Mouse (Mus musculus): ENCODE results near the gene Iah1. TPM values are rescaled to one million over a fixed set of nuclear protein-coding genes. Genes with fewer than 3 reads are reported as not detected.

The Iah1 gene
- polyA plus RNA-seq, 1 experiment from 2014 or later: 40.8 TPM

DNA sequence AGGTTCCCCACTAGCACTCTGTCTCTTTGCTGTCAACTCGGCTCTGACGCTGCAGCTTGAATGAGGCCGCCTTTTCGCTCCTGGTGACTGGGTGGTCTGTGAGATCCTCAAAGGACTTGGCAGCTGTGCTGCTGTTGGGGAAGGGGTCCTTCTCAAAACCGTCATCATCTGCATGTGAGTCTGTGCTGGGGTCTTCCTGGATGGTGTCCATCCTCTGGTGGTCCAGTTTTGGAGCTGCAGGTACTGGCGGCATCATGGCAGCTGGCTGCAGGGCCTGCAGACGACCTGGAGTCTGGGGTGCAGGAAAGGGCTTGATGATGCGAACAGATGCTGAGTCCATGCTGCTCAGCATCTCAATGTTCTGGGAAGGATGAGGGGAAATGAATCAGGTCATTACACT, 9.1 kb downstream of the Iah1 start:
- WGBS: 86% methylated on average over 8 of the region's 8 CpGs
- Histone ChIP-seq H3K36me3 (peaks cover 87% of the 10 kb centered on the region), H3K4me1 (0 out of 2 replicates have a peak, but pooled peaks cover 7% of the 10 kb centered on the region), H3K4me3 (no peak overlapping the region), H3K27me3 (ENCODE audit: insufficient read depth, poor library complexity, severe bottlenecking) (no peaks in the 10 kb centered on the region), H3K9me3 (no peaks in the 10 kb centered on the region), H3K27ac (no peak overlapping the region)
- peak; percentile 65 for DNase-seq (ENCODE audit: low spot score)

DNA sequence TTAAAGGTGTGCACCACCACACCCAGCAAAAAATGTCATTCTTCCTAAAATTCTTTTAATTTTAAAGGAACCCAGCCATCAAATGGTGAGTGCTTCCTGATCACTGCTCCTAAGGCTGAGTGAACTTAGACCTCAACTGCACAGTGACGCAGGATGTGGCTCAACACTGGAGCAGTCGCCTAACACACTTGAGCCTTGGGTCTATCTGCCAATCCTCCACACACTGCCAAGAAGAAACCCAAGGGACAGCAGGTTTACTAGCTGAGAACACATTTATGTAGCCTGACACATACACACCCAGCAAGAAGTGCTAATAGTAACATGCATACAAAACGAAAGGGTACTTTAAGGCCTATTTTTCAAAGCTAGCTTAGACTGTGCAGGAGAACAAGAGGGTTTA, 10.1 kb downstream of the Iah1 start:
- H3K27ac ChIP-seq: no peak overlapping the region
- H3K4me1 ChIP-seq: 0 out of 2 replicates have a peak, but pooled peaks cover 7% of the 10 kb centered on the region
- H3K36me3 ChIP-seq: peaks cover 91% of the 10 kb centered on the region
- H3K9me3 ChIP-seq: no peaks in the 10 kb centered on the region
- no peaks in the 10 kb centered on the region for H3K27me3 ChIP-seq (ENCODE audit: insufficient read depth, poor library complexity, severe bottlenecking)
- DNase-seq (ENCODE audit: low spot score): peak; percentile 13
- no peak overlapping the region for H3K4me3 ChIP-seq
- WGBS: 86% methylated on average over 3 of the region's 3 CpGs

DNA sequence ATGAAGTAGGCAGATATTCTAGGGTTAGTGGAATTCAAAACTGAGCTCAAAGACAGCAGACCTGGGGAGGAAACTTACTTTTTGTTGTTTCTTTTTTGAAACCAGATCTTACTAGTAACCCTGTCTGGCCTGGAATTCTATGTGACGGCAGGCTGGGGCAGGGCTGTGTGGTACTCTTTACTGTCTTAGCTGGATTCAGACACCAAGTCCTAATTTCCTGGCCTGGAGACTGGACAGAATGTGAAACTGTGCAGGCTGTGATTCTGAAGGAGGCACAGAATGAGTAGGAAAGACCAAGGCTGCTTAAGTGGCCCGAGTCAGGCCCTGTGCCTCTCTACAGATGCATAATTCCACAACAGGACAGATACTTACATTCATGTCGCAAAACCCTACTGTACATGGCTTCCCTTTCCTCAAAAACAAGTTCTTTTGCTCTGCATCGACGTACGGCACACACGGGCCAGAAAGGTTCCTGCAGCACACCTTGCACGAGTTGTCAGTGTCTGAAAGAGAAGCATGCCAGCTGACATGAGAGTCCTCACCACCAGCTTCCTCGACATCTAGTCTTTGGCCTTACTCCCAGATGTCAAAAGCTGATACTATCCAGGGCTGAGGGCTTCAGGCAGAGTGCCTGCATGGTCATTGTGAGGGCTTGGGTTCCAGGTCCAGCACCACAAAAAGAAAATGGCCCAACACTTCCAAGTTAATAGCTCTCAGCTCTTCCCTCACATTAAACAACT, 13.6 kb downstream of the Iah1 start:
- peak; percentile 68 for DNase-seq (ENCODE audit: low spot score)
- Histone ChIP-seq H3K27me3 (ENCODE audit: insufficient read depth, poor library complexity, severe bottlenecking) (no peaks in the 10 kb centered on the region), H3K4me1 (0 out of 2 replicates have a peak, but pooled peaks cover 7% of the 10 kb centered on the region), H3K36me3 (peaks cover 94% of the 10 kb centered on the region), H3K4me3 (no peak overlapping the region), H3K27ac (no peak overlapping the region), H3K9me3 (no peaks in the 10 kb centered on the region)
- 80% methylated on average over 9 of the region's 9 CpGs for WGBS

DNA sequence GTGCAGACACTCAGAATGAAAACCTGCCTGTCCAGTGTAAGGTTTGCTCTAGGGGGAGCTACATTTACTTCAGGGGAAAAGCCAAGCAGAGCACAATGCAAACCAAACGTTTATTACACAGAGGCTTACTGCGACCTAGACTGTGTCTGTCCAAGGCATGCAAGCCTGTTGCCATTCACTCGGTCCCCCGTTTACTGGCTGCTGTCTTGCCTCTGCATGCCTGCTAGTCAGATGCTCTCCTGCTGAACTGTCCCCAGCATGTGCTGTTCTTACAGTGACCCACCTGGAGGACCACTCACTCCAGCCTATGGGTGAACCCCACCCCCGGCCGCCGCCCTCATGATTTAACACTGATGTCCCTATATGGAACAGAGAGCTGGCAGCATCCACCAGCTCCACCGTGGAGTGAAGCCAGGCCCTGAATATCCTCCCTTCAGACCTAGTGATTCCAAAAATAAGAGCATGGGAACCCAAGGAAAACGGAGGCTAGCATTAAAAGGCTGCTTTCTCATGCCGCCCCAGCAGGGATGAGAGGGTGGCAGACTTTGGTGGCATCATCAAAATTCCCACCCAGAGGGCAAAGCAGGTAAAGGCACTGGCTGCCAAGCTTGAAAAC, 14.9 kb downstream of the Iah1 start:
- peak; percentile 62 for DNase-seq (ENCODE audit: low spot score)
- H3K9me3 ChIP-seq: no peaks in the 10 kb centered on the region
- H3K4me3 ChIP-seq: no peak overlapping the region
- H3K27ac ChIP-seq: no peak overlapping the region
- 0 out of 2 replicates have a peak, but pooled peaks cover 7% of the 10 kb centered on the region for H3K4me1 ChIP-seq
- peaks cover 93% of the 10 kb centered on the region for H3K36me3 ChIP-seq
- H3K27me3 ChIP-seq (ENCODE audit: insufficient read depth, poor library complexity, severe bottlenecking): no peaks in the 10 kb centered on the region
- 88% methylated on average over 10 of the region's 10 CpGs for WGBS

DNA sequence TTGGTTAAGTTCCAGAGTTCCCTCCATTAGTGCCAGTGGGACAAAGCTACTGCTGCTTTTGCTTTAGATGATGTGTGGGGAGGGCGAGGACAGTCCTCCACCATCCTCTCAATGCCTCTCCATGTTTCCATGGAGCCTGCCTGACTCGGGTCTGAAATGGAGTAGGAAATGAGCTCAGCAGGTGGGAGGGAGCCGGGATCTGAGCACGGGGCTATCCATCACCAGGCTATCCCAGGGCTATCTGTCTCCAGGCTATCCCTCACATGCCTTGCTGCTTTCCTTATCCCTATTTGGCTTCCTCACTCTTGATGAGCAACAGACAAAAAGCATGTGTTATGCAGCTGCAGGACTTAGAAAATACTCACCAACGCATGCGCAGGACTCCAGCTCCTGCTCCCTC, 15.5 kb downstream of the Iah1 start:
- 81% methylated on average over 6 of the region's 6 CpGs for WGBS
- peak; percentile 56 for DNase-seq (ENCODE audit: low spot score)
- H3K4me1 ChIP-seq: 0 out of 2 replicates have a peak, but pooled peaks cover 7% of the 10 kb centered on the region
- no peaks in the 10 kb centered on the region for H3K9me3 ChIP-seq
- H3K4me3 ChIP-seq: no peak overlapping the region
- no peaks in the 10 kb centered on the region for H3K27me3 ChIP-seq (ENCODE audit: insufficient read depth, poor library complexity, severe bottlenecking)
- peaks cover 93% of the 10 kb centered on the region for H3K36me3 ChIP-seq
- no peak overlapping the region for H3K27ac ChIP-seq

DNA sequence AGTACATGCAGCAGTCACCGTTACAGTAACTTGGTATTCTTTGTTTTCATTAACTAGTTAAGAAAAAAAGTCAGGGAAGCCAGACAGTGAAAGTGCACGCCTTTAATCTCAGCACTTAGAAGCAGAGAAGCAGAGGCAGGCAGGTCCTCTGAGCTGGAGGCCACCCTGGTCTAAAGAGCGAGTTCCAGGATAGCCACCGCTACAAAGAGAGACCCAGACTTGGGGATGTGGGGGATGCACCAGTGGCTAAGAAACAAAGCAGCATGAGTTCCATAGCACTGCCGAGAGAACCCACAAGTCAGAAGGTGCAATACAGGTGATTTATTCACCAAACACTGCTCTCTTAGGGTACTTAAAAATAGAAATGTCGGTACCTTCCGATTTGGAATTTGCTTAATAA, 16.8 kb downstream of the Iah1 start:
- no peak overlapping the region for H3K4me3 ChIP-seq
- H3K4me1 ChIP-seq: 0 out of 2 replicates have a peak, but pooled peaks cover 7% of the 10 kb centered on the region
- no peaks in the 10 kb centered on the region for H3K9me3 ChIP-seq
- H3K36me3 ChIP-seq: peaks cover 79% of the 10 kb centered on the region
- DNase-seq (ENCODE audit: low spot score): peak; percentile 53
- H3K27ac ChIP-seq: no peak overlapping the region
- no peaks in the 10 kb centered on the region for H3K27me3 ChIP-seq (ENCODE audit: insufficient read depth, poor library complexity, severe bottlenecking)
- whole genome bisulfite sequencing: 89% methylated on average over 7 of the region's 7 CpGs

DNA sequence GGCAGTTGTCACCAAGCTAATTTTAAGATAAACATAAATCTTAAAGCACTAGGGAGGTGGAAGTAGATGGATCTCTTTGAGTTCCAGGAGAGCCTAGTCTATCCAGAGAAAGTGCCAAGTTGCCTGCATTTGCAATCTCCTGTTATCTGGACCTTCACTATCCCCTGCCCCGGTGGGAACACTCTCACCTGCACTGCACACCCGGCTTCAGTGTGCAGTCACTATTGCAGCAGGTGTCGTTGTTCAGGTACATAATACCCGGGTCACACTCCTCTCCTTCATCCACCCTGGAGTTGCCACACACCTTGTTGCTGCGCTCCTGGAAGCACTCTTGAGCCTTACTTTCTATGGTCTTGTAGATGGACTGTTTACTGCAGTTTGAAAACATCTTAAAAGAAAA, 17.6 kb downstream of the Iah1 start:
- Histone ChIP-seq H3K27ac (no peak overlapping the region), H3K36me3 (peaks cover 77% of the 10 kb centered on the region), H3K27me3 (ENCODE audit: insufficient read depth, poor library complexity, severe bottlenecking) (no peaks in the 10 kb centered on the region), H3K9me3 (no peaks in the 10 kb centered on the region), H3K4me1 (0 out of 2 replicates have a peak, but pooled peaks cover 7% of the 10 kb centered on the region), H3K4me3 (no peak overlapping the region)
- DNase-seq (ENCODE audit: low spot score): peak; percentile 53
- 92% methylated on average over 5 of the region's 5 CpGs for WGBS

DNA sequence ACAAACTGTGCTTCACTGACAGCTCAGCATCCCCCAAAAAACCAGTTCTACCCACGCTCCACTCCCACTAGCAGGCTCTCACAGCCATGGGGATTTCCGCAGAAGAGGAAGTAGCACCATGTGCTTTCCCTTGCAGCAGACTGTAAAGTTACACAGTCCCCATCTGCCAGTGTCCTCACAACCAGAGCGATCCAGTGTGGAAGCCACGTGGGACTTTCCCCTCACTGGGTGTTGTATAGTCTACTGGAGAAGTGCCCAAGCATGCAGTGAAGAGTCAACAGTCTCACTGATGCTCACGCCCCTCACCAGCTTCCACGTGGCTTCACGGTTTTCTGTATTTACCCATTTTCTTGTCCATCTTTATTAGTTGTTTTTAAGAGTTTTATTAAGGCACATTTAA, 19.7 kb downstream of the Iah1 start:
- Histone ChIP-seq H3K4me1 (no peaks in the 10 kb centered on the region), H3K36me3 (peaks cover 79% of the 10 kb centered on the region), H3K9me3 (no peaks in the 10 kb centered on the region), H3K27me3 (ENCODE audit: insufficient read depth, poor library complexity, severe bottlenecking) (no peaks in the 10 kb centered on the region), H3K4me3 (no peak overlapping the region), H3K27ac (no peak overlapping the region)
- 89% methylated on average over 7 of the region's 7 CpGs for WGBS
- peak; percentile 54 for DNase-seq (ENCODE audit: low spot score)

DNA sequence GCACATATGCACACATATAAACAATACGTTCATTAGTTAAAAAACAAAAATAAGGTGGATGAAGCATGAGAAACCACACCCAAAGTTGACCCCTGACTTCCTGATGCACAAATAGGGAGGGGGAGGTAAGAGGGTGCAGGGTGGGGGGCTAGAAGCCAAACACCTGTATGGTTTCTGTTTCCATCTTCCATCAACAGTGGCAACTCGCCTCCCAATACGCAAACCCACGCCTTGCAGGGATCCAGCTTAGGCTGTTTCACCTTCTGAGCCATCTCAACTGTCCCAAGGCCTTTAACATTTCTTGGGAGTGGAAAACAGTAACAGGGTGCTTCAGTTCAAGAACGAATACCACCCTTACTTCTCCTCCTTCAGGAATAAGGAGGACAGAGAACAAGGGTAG, 21.0 kb downstream of the Iah1 start:
- WGBS: 95% methylated on average over 5 of the region's 5 CpGs
- H3K4me1 ChIP-seq: no peaks in the 10 kb centered on the region
- no peak overlapping the region for H3K4me3 ChIP-seq
- no peak overlapping the region for H3K27ac ChIP-seq
- DNase-seq (ENCODE audit: low spot score): peak; percentile 54
- no peaks in the 10 kb centered on the region for H3K27me3 ChIP-seq (ENCODE audit: insufficient read depth, poor library complexity, severe bottlenecking)
- H3K36me3 ChIP-seq: peaks cover 74% of the 10 kb centered on the region
- H3K9me3 ChIP-seq: no peaks in the 10 kb centered on the region

DNA sequence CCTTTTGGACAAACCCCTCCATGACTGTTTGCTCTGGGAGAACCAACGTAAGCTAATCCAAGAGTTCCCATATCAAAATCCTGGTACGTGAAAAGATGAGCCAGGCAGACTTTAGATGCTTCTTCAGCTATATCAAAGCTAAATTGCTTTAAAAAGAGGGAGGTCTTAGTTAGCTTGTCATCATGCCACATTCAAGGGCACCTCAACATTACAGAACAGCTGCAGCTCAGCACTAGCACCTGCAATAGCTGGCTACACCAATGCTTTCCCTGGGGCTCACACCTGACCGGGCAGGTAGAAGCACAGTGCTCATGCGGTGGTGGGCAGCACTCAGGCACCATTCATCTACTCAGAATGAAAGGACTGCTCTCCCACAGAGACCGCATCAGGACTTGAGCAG, 24.5 kb downstream of the Iah1 start:
- Histone ChIP-seq H3K27me3 (ENCODE audit: insufficient read depth, poor library complexity, severe bottlenecking) (no peaks in the 10 kb centered on the region), H3K36me3 (peaks cover 58% of the 10 kb centered on the region), H3K9me3 (no peaks in the 10 kb centered on the region), H3K4me1 (no peaks in the 10 kb centered on the region), H3K27ac (no peak overlapping the region), H3K4me3 (no peak overlapping the region)
- WGBS: 97% methylated on average over 5 of the region's 5 CpGs
- peak; percentile 28 for DNase-seq (ENCODE audit: low spot score)

DNA sequence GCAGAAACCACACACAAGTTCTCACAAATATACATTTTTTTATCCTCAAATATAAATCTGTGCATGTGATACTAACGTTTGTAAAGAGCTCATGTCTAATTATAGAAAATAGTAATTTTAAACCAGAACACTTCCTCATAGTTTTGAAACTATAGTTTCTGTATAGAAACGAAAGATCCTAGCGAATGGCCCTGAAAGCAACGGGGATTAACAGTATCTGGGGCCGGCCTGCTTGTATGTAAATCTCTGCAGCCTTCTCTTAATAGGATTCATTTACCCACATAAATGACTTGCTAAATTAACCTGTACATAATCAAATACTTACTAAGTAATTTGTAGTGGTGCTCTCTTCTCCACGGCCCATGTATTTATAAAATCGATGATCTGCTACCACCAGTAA, 30.8 kb downstream of the Iah1 start:
- 93% methylated on average over 7 of the region's 7 CpGs for WGBS
- peaks cover 58% of the 10 kb centered on the region for H3K36me3 ChIP-seq
- no peak for DNase-seq (ENCODE audit: low spot score)

DNA sequence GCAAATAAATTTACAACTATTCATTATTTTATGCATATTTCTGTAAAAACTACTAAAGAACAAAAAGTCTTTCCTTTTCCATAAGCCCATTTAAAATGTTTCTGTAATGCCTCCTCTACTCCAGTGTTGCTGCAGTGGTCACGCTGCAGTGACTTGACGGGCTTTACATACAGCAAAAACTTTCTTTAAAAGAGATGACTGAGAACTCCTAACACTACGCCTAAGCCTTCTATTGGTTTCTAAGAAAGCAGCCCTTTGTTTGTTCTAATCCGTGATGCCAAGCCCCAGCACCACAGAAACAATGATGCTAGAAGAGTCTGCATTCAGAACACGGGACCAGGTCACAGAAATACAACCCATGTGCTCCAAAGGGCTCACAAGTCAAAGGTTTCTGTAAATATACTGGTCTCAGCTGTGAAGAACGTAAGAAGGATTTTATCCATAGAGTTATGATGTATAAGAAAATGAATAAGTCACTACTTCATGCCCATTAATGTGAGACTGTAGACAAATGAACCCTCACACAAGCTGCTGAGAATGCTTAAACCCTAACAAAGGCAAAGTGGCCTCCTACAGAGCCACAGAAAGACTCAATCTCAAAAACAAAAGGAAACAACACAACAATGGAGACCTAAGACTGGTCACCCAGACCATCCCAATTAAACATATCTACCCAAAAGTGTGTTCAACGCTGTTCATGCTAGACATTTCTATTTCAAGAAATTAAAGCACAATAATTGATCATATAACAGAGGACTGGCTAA, 34.1 kb downstream of the Iah1 start:
- Histone ChIP-seq H3K27ac (no peak overlapping the region), H3K4me3 (no peak overlapping the region), H3K36me3 (peaks cover 74% of the 10 kb centered on the region), H3K27me3 (ENCODE audit: insufficient read depth, poor library complexity, severe bottlenecking) (no peaks in the 10 kb centered on the region), H3K4me1 (no peaks in the 10 kb centered on the region), H3K9me3 (no peaks in the 10 kb centered on the region)
- no peak for DNase-seq (ENCODE audit: low spot score)
- 86% methylated on average over 7 of the region's 7 CpGs for WGBS

More for the DNA sequence above, 30.8 kb downstream of the Iah1 start:
- no peaks in the 10 kb centered on the region for H3K27me3 ChIP-seq (ENCODE audit: insufficient read depth, poor library complexity, severe bottlenecking)
- H3K27ac ChIP-seq: no peak overlapping the region
- H3K4me1 ChIP-seq: no peaks in the 10 kb centered on the region
- H3K4me3 ChIP-seq: no peak overlapping the region
- H3K9me3 ChIP-seq: no peaks in the 10 kb centered on the region

DNA sequence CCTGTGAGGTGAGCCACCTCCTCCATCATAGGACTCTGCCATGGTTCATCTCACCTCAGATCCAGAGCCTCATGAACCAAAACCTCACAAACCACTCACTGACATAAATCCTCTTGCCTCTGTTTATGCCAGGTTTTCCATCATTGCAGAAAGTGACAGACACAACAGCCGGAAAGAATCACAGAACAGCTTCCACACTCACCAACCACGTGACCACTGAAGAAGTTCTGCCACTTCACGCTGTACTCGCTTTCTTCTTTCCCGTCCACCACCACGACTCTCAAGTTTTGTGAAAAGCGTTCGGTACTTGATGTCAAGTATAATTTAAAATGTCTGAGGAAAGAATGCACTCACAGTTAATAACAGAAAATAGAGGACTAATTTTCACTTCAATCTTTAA, 37.5 kb downstream of the Iah1 start:
- Histone ChIP-seq H3K36me3 (peaks cover 63% of the 10 kb centered on the region), H3K27ac (no peak overlapping the region), H3K27me3 (ENCODE audit: insufficient read depth, poor library complexity, severe bottlenecking) (no peaks in the 10 kb centered on the region), H3K4me1 (no peaks in the 10 kb centered on the region), H3K9me3 (no peaks in the 10 kb centered on the region), H3K4me3 (no peak overlapping the region)
- DNase-seq (ENCODE audit: low spot score): no peak
- 92% methylated on average over 8 of the region's 8 CpGs for WGBS

All from heart, embryonic 10.5 days (tissue).